11 mouse cellular contexts compared by ENCODE assay signal in genomic region chr11:120255038-120255437, GRCm38 (mm10). TPM values are rescaled to one million over a fixed set of nuclear protein-coding genes. Genes with fewer than 3 reads are reported as not detected.
DNase-seq lines count a peak whose midpoint lies in the region; ATAC-seq and TF ChIP-seq lines count a peak whose summit lies in the region.
"Had no signal": no experiment of that assay in that cellular context is flagged by ENCODE, and none has a peak within 500 bp of the region (broad histone marks: within the 10 kb centered on the region; RNA-seq: fewer than 3 reads in every experiment).

No protein-coding gene starts in this region.

- no peak overlapping the region for H3K9ac ChIP-seq in embryonic facial prominence, embryonic 15.5 days
- H3K9ac ChIP-seq in heart, embryonic 13.5 days = 0 out of 2 replicates have a peak overlapping the region, but pooled peaks have one; percentile 44
- H3K9ac ChIP-seq in kidney, embryonic 16.5 days (replicated peaks; ENCODE audit: low read length) = no peak overlapping the region
- no peak overlapping the region for H3K9ac ChIP-seq in intestine, embryonic 15.5 days
- H3K9ac ChIP-seq: liver, embryonic 15.5 days had no signal

- ATAC-seq in embryonic facial prominence, embryonic 15.5 days (ENCODE audit: insufficient number of reproducible peaks, low FRiP score, low TSS enrichment, low read depth) = no peak
- ATAC-seq in heart, embryonic 13.5 days (ENCODE audit: extremely low read depth, insufficient number of reproducible peaks, low FRiP score, low TSS enrichment) = no peak
- ATAC-seq in kidney, embryonic 16.5 days (ENCODE audit: low FRiP score, low TSS enrichment) = no peak
- no peak for ATAC-seq in intestine, embryonic 15.5 days

- no peaks in the 10 kb centered on the region for H3K36me3 ChIP-seq in embryonic facial prominence, embryonic 15.5 days
- 0 out of 2 replicates have a peak, but pooled peaks cover 6% of the 10 kb centered on the region for H3K36me3 ChIP-seq in heart, embryonic 13.5 days
- no peaks in the 10 kb centered on the region for H3K36me3 ChIP-seq in kidney, embryonic 16.5 days (ENCODE audit: insufficient read depth, low read length)
- H3K36me3 ChIP-seq in intestine, embryonic 15.5 days = no peaks in the 10 kb centered on the region
- H3K36me3 ChIP-seq in thymus, adult 2 months (ENCODE audit: control insufficient read depth, insufficient read depth, low read length) = no peaks in the 10 kb centered on the region
- H3K36me3 ChIP-seq: G1E; liver, embryonic 15.5 days had no signal

- H3K4me3 ChIP-seq in embryonic facial prominence, embryonic 15.5 days (replicated peaks) = no peak overlapping the region
- no peak overlapping the region for H3K4me3 ChIP-seq in heart, embryonic 13.5 days
- H3K4me3 ChIP-seq in kidney, embryonic 16.5 days (ENCODE audit: low read length) = no peak overlapping the region
- no peak overlapping the region for H3K4me3 ChIP-seq in intestine, embryonic 15.5 days (replicated peaks)
- H3K4me3 ChIP-seq in thymus, adult 2 months (ENCODE audit: control insufficient read depth, insufficient read depth, low read length) = no peak overlapping the region
- H3K4me3 ChIP-seq: erythroblast, embryonic 14.5 days; liver, embryonic 15.5 days had no signal

- 68% methylated on average over 6 of the region's 6 CpGs for WGBS in embryonic facial prominence, embryonic 15.5 days
- 56% methylated on average over 6 of the region's 6 CpGs for WGBS in heart, embryonic 13.5 days
- WGBS in kidney, embryonic 16.5 days = 54% methylated on average over 6 of the region's 6 CpGs
- 77% methylated on average over 6 of the region's 6 CpGs for WGBS in intestine, embryonic 15.5 days
- WGBS in thymus, adult 2 months = 90% methylated on average over 6 of the region's 6 CpGs

- peak; percentile 67 for DNase-seq in right cerebral cortex, adult 18-20 months
- no peak for DNase-seq in right cerebral cortex, postnatal 36 days (ENCODE audit: low spot score in 2 of 2)
- DNase-seq in lung, postnatal 10 days = peak; percentile 93
- no peak for DNase-seq in thymus, adult 2 months

- no peaks in the 10 kb centered on the region for H3K9me3 ChIP-seq in embryonic facial prominence, embryonic 15.5 days (replicated peaks)
- no peaks in the 10 kb centered on the region for H3K9me3 ChIP-seq in heart, embryonic 13.5 days
- H3K9me3 ChIP-seq in kidney, embryonic 16.5 days (ENCODE audit: low read length) = no peaks in the 10 kb centered on the region
- no peaks in the 10 kb centered on the region for H3K9me3 ChIP-seq in intestine, embryonic 15.5 days
- H3K9me3 ChIP-seq: G1E; liver, embryonic 15.5 days had no signal

- no peak for TF ChIP-seq POLR2A in thymus, adult 2 months (IDR thresholded peaks at IDR 0.05; ENCODE audit: control insufficient read depth, extremely low read depth, insufficient read depth, low read length, poor library complexity)

- no peaks in the 10 kb centered on the region for H3K27me3 ChIP-seq in embryonic facial prominence, embryonic 15.5 days
- H3K27me3 ChIP-seq in heart, embryonic 13.5 days (replicated peaks) = no peaks in the 10 kb centered on the region; the same call in 1 of the 2 replicates
- no peaks in the 10 kb centered on the region for H3K27me3 ChIP-seq in kidney, embryonic 16.5 days (ENCODE audit: insufficient read depth, low read length)
- no peaks in the 10 kb centered on the region for H3K27me3 ChIP-seq in intestine, embryonic 15.5 days (replicated peaks)
- no peaks in the 10 kb centered on the region for H3K27me3 ChIP-seq in thymus, adult 2 months (ENCODE audit: control insufficient read depth, insufficient read depth, low read length)

- TF ChIP-seq CTCF in thymus, adult 2 months (IDR thresholded peaks at IDR 0.05; ENCODE audit: borderline replicate concordance, control insufficient read depth, extremely low read depth, insufficient read depth, low read length, poor library complexity) = no peak

- 0 out of 2 replicates have a peak overlapping the region, but pooled peaks have one; percentile 22 for H3K27ac ChIP-seq in embryonic facial prominence, embryonic 15.5 days (replicated peaks)
- peak overlapping the region; percentile 70 for H3K27ac ChIP-seq in heart, embryonic 13.5 days (replicated peaks)
- peak overlapping the region; percentile 30; the same call in 1 of the 2 replicates for H3K27ac ChIP-seq in kidney, embryonic 16.5 days (ENCODE audit: low read length)
- H3K27ac ChIP-seq in intestine, embryonic 15.5 days = no peak overlapping the region
- no peak overlapping the region for H3K27ac ChIP-seq in thymus, adult 2 months (ENCODE audit: control insufficient read depth, insufficient read depth, low read length)
- H3K27ac ChIP-seq: liver, embryonic 15.5 days had no signal

- peaks cover 94% of the 10 kb centered on the region for H3K4me1 ChIP-seq in embryonic facial prominence, embryonic 15.5 days
- peaks cover 94% of the 10 kb centered on the region for H3K4me1 ChIP-seq in heart, embryonic 13.5 days
- H3K4me1 ChIP-seq in kidney, embryonic 16.5 days (ENCODE audit: insufficient read depth, low read length) = peaks cover 85% of the 10 kb centered on the region
- peaks cover 82% of the 10 kb centered on the region for H3K4me1 ChIP-seq in intestine, embryonic 15.5 days (replicated peaks)
- peaks cover 6% of the 10 kb centered on the region; the same call in 1 of the 2 replicates for H3K4me1 ChIP-seq in thymus, adult 2 months (replicated peaks; ENCODE audit: control insufficient read depth, insufficient read depth, low read length)

- no peak overlapping the region for H3K4me2 ChIP-seq in embryonic facial prominence, embryonic 15.5 days (replicated peaks)
- H3K4me2 ChIP-seq in heart, embryonic 13.5 days = 0 out of 2 replicates have a peak overlapping the region, but pooled peaks have one; percentile 5
- H3K4me2 ChIP-seq in kidney, embryonic 16.5 days (replicated peaks; ENCODE audit: low read depth, low read length) = no peak overlapping the region
- no peak overlapping the region for H3K4me2 ChIP-seq in intestine, embryonic 15.5 days (replicated peaks)
- H3K4me2 ChIP-seq: liver, embryonic 15.5 days had no signal

RNA-seq across cellular contexts. Expression of gene Bahcc1, which starts 22.3 kb away (rescaled TPM):
- polyA plus RNA-seq in embryonic facial prominence, embryonic 15.5 days (2015; fragmentation: Nextera tagmentation; extraction: Ambion mirVana) = 7.9 and 9.3 TPM in 2 replicates
- 4.4 and 5.2 TPM in 2 replicates for polyA plus RNA-seq in heart, embryonic 13.5 days (2015; fragmentation: Nextera tagmentation; extraction: Ambion mirVana)
- 13.2 and 14.2 TPM in 2 replicates for polyA plus RNA-seq in kidney, embryonic 16.5 days (2015; fragmentation: Nextera tagmentation; extraction: Ambion mirVana)
- 5.8 and 7.1 TPM in 2 replicates for polyA plus RNA-seq in intestine, embryonic 15.5 days (2015; fragmentation: Nextera tagmentation; extraction: Ambion mirVana)
- polyA plus RNA-seq in thymus, adult 2 months (2012; rRNA removed) = 11.0 and 15.1 TPM in 2 replicates

Comparison
In these comparisons a context has a peak if more than half of its experiments do, and no peak if none do; other contexts are left out.
1. DNase-seq: peak in right cerebral cortex, adult 18-20 months (single experiment) and lung, postnatal 10 days (single experiment); none in right cerebral cortex, postnatal 36 days (0 of 2) and thymus, adult 2 months (single experiment).
2. H3K27ac ChIP-seq: peak in embryonic facial prominence, embryonic 15.5 days (single experiment), heart, embryonic 13.5 days (single experiment) and kidney, embryonic 16.5 days (single experiment); none in intestine, embryonic 15.5 days (single experiment) and thymus, adult 2 months (single experiment).